Mouse (Mus musculus) forebrain, embryonic 11.5 days (tissue): Measurements from ENCODE around the gene Abcc9. TPM values are rescaled to one million over a fixed set of nuclear protein-coding genes. Genes with fewer than 3 reads are reported as not detected.

Experiments
- ATAC-seq: fragments of 200-750 bp; cut with Nextera tagmentation; replicated peaks from 2 replicates; pipeline ENCODE4 v1.8.0; 2017; ENCODE audit warnings: moderate TSS enrichment; ENCODE audit not compliant: low FRiP score
- DNase-seq: peaks from one replicate; pipeline ENCODE4 v3.0.0-alpha.2; 2017; ENCODE audit warnings: low spot score
- H3K27ac ChIP-seq: fragments of 300-500 bp; sonication (generic); 2 replicates; pipeline ENCODE4 v1.5.1; 2014; ENCODE audit warnings: low read depth, low read length
- H3K27me3 ChIP-seq: fragments of 300-500 bp; sonication (generic); 2 replicates; pipeline ENCODE4 v1.6.1; 2014; ENCODE audit warnings: mild to moderate bottlenecking, low read length, mixed read lengths; ENCODE audit not compliant: control insufficient read depth, insufficient read depth
- H3K36me3 ChIP-seq: fragments of 300-500 bp; sonication (generic); 2 replicates; pipeline ENCODE4 v1.6.1; 2014; ENCODE audit warnings: mild to moderate bottlenecking, low read length, moderate library complexity, mixed read lengths; ENCODE audit not compliant: control insufficient read depth, insufficient read depth
- H3K4me1 ChIP-seq: fragments of 300-500 bp; sonication (generic); replicated peaks from 2 replicates; pipeline ENCODE4 v1.6.1; 2014; ENCODE audit warnings: low read length, mixed read lengths; ENCODE audit not compliant: control insufficient read depth, insufficient read depth
- H3K4me2 ChIP-seq: fragments of 300-500 bp; sonication (generic); 2 replicates; pipeline ENCODE4 v1.6.1; 2014; ENCODE audit warnings: low read depth, mild to moderate bottlenecking, low read length, moderate library complexity, mixed read lengths; ENCODE audit not compliant: severe bottlenecking
- H3K4me3 ChIP-seq: fragments of 300-500 bp; sonication (generic); 2 replicates; pipeline ENCODE4 v1.5.1; 2014; ENCODE audit warnings: low read depth, low read length
- H3K9ac ChIP-seq: fragments of 300-500 bp; sonication (generic); 2 replicates; pipeline ENCODE4 v1.6.1; 2014; ENCODE audit warnings: low read length
- H3K9me3 ChIP-seq: fragments of 300-500 bp; sonication (generic); 2 replicates; pipeline ENCODE4 v1.6.1; 2016; ENCODE audit warnings: low read length, mixed read lengths; ENCODE audit not compliant: control insufficient read depth
- WGBS: fragments of 180-500 bp; shearing (Covaris S2); extraction: QIAGEN DNeasy Blood & Tissue Kit; methylation state at CpG from one replicate; pipeline ENCODE4 v1.1.7; 2014; 5-methylcytosine and 5-hydroxymethylcytosine counted together
- polyA plus RNA-seq: library from polyadenylated mRNA; unstranded; fragments of >200 nt; fragmentation: Nextera tagmentation; extraction: Ambion mirVana; gene quantifications from 2 replicates; pipeline ENCODE4 v1.2.1, GENCODE M21; 2014

Abcc9 gene
- polyA plus RNA-seq, 1 experiment from 2014 or later: 1.6 TPM

GRCm38 (mm10) chr6:142654561-142654960 lies 47.6 kb downstream of the Abcc9 start:
- Histone ChIP-seq H3K9ac (no peak overlapping the region), H3K9me3 (no peaks in the 10 kb centered on the region), H3K4me1 (no peaks in the 10 kb centered on the region), H3K27me3 (no peaks in the 10 kb centered on the region), H3K4me3 (no peak overlapping the region), H3K27ac (no peak overlapping the region), H3K4me2 (no peak overlapping the region), H3K36me3 (no peaks in the 10 kb centered on the region)
- 60% methylated on average over 5 of the region's 5 CpGs for WGBS
- no peak for DNase-seq
- no peak for ATAC-seq

- Histone ChIP-seq H3K4me3 (no peak overlapping the region), H3K4me1 (no peaks in the 10 kb centered on the region), H3K9ac (no peak overlapping the region), H3K4me2 (no peak overlapping the region), H3K36me3 (no peaks in the 10 kb centered on the region), H3K27ac (no peak overlapping the region), H3K9me3 (no peaks in the 10 kb centered on the region), H3K27me3 (no peaks in the 10 kb centered on the region)
- no peak for ATAC-seq
- 84% methylated on average over 1 of the region's 1 CpGs for WGBS
- no peak for DNase-seq
Measured at GRCm38 (mm10) chr6:142652175-142652574, 49.9 kb downstream of the Abcc9 start.

- H3K9me3 ChIP-seq: no peaks in the 10 kb centered on the region
- ATAC-seq: no peak
- H3K4me3 ChIP-seq: no peak overlapping the region
- no peak overlapping the region for H3K9ac ChIP-seq
- no peak overlapping the region for H3K4me2 ChIP-seq
- no peaks in the 10 kb centered on the region for H3K4me1 ChIP-seq
- no peak for DNase-seq
- no peaks in the 10 kb centered on the region for H3K36me3 ChIP-seq
- no peak overlapping the region for H3K27ac ChIP-seq
- no peaks in the 10 kb centered on the region for H3K27me3 ChIP-seq
- 90% methylated on average over 3 of the region's 3 CpGs for WGBS
Measured at GRCm38 (mm10) chr6:142649331-142649730, 52.8 kb downstream of the Abcc9 start.

- no peaks in the 10 kb centered on the region for H3K4me1 ChIP-seq
- H3K9me3 ChIP-seq: no peaks in the 10 kb centered on the region
- WGBS: 72% methylated on average over 7 of the region's 7 CpGs
- DNase-seq (no peak), ATAC-seq (no peak)
- no peak overlapping the region for H3K4me3 ChIP-seq
- no peak overlapping the region for H3K27ac ChIP-seq
- no peaks in the 10 kb centered on the region for H3K36me3 ChIP-seq
- H3K9ac ChIP-seq: no peak overlapping the region
- H3K27me3 ChIP-seq: no peaks in the 10 kb centered on the region
- H3K4me2 ChIP-seq: no peak overlapping the region
Measured at GRCm38 (mm10) chr6:142645474-142645873, 56.6 kb downstream of the Abcc9 start.

GRCm38 (mm10) chr6:142639301-142639700 lies 62.8 kb downstream of the Abcc9 start:
- H3K36me3 ChIP-seq: no peaks in the 10 kb centered on the region
- no peaks in the 10 kb centered on the region for H3K27me3 ChIP-seq
- ATAC-seq: no peak
- no peaks in the 10 kb centered on the region for H3K4me1 ChIP-seq
- H3K27ac ChIP-seq: no peak overlapping the region
- no peak for DNase-seq
- no peak overlapping the region for H3K9ac ChIP-seq
- no peaks in the 10 kb centered on the region for H3K9me3 ChIP-seq
- 81% methylated on average over 10 of the region's 10 CpGs for WGBS
- no peak overlapping the region for H3K4me3 ChIP-seq
- no peak overlapping the region for H3K4me2 ChIP-seq

- H3K9me3 ChIP-seq: no peaks in the 10 kb centered on the region
- H3K4me2 ChIP-seq: no peak overlapping the region
- ATAC-seq (no peak), DNase-seq (no peak)
- H3K27ac ChIP-seq: no peak overlapping the region
- H3K4me1 ChIP-seq: no peaks in the 10 kb centered on the region
- no peak overlapping the region for H3K4me3 ChIP-seq
- H3K9ac ChIP-seq: no peak overlapping the region
- no peaks in the 10 kb centered on the region for H3K36me3 ChIP-seq
- no peaks in the 10 kb centered on the region for H3K27me3 ChIP-seq
- WGBS: 66% methylated on average over 4 of the region's 4 CpGs
Measured at GRCm38 (mm10) chr6:142635654-142636053, 66.5 kb downstream of the Abcc9 start.

GRCm38 (mm10) chr6:142635185-142635583 lies 66.9 kb downstream of the Abcc9 start:
- Histone ChIP-seq H3K4me3 (no peak overlapping the region), H3K4me1 (no peaks in the 10 kb centered on the region), H3K36me3 (no peaks in the 10 kb centered on the region), H3K4me2 (no peak overlapping the region), H3K27ac (no peak overlapping the region), H3K9ac (no peak overlapping the region), H3K9me3 (no peaks in the 10 kb centered on the region), H3K27me3 (no peaks in the 10 kb centered on the region)
- DNase-seq (no peak), ATAC-seq (0 out of 2 replicates have a peak, but pooled peaks have one; percentile 4)

- Histone ChIP-seq H3K9me3 (no peaks in the 10 kb centered on the region), H3K27ac (no peak overlapping the region), H3K4me1 (no peaks in the 10 kb centered on the region), H3K4me2 (no peak overlapping the region), H3K27me3 (no peaks in the 10 kb centered on the region), H3K4me3 (no peak overlapping the region), H3K9ac (no peak overlapping the region; the same call in 1 of the 2 replicates), H3K36me3 (no peaks in the 10 kb centered on the region)
- 70% methylated on average over 10 of the region's 10 CpGs for WGBS
- DNase-seq (no peak), ATAC-seq (0 out of 2 replicates have a peak, but pooled peaks have one; percentile 36)
Measured at GRCm38 (mm10) chr6:142634530-142635184, 67.5 kb downstream of the Abcc9 start.

GRCm38 (mm10) chr6:142623351-142623750 lies 78.8 kb downstream of the Abcc9 start:
- no peak overlapping the region for H3K4me2 ChIP-seq
- H3K4me3 ChIP-seq: no peak overlapping the region
- no peak for DNase-seq
- H3K9me3 ChIP-seq: no peaks in the 10 kb centered on the region
- H3K27ac ChIP-seq: no peak overlapping the region
- 85% methylated on average over 6 of the region's 6 CpGs for WGBS
- H3K27me3 ChIP-seq: no peaks in the 10 kb centered on the region
- ATAC-seq: no peak
- H3K4me1 ChIP-seq: no peaks in the 10 kb centered on the region
- no peaks in the 10 kb centered on the region for H3K36me3 ChIP-seq
- no peak overlapping the region for H3K9ac ChIP-seq
